Mouse (Mus musculus): ENCODE data around the gene Pde8b.

DNA sequence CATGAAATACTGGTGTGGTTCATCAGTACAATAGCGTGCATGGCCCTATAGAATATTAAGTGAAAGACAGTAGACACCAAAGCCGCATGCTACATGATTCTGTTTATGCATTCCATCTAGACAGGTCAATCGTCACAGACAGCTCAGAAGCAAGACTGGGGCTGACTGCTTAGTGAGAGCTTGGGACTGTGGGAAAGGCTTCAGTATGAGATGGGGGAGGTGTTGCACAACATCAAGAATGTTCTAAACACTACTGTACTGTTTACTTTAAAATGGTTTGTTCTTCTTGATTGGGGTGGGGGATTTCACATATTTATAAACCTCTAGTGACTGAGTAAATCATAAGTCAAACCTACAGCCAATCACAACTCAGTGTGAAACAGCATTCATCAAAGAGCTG is 153.5 kb downstream of the Pde8b start:
- no peak for TF ChIP-seq FLI1 (IDR thresholded peaks at IDR 0.05; ENCODE audit: low read length)
- no peak for TF ChIP-seq GATA1 (IDR thresholded peaks at IDR 0.05; ENCODE audit: borderline replicate concordance, low read length)

Data from megakaryocyte, embryonic 14.5 days (primary cell).